Mouse (Mus musculus) limb, embryonic 10.5 days (tissue): Measurements from ENCODE around the gene Med9. TPM values are rescaled to one million over a fixed set of nuclear protein-coding genes. Genes with fewer than 3 reads are reported as not detected.

Source experiments
- DNase-seq: peaks from one replicate; pipeline ENCODE4 v3.0.0-alpha.2; 2017; ENCODE audit warnings: low spot score
- H3K27ac ChIP-seq: fragments of 300-500 bp; sonication (generic); 2 replicates; pipeline ENCODE4 v1.5.1; 2016; ENCODE audit warnings: mild to moderate bottlenecking
- H3K27me3 ChIP-seq: fragments of 300-500 bp; sonication (generic); 2 replicates; pipeline ENCODE4 v1.6.1; 2016; ENCODE audit warnings: low read depth, mild to moderate bottlenecking; ENCODE audit not compliant: poor library complexity, severe bottlenecking
- H3K36me3 ChIP-seq: fragments of 300-500 bp; sonication (generic); 2 replicates; pipeline ENCODE4 v1.6.1; 2016; ENCODE audit warnings: mild to moderate bottlenecking, moderate library complexity
- H3K4me1 ChIP-seq: fragments of 300-500 bp; sonication (generic); 2 replicates; pipeline ENCODE4 v1.6.1; 2016
- H3K4me3 ChIP-seq: fragments of 300-500 bp; sonication (generic); 2 replicates; pipeline ENCODE4 v1.5.1; 2016; ENCODE audit warnings: mild to moderate bottlenecking, moderate library complexity
- H3K9me3 ChIP-seq: fragments of 300-500 bp; sonication (generic); replicated peaks from 2 replicates; pipeline ENCODE4 v1.6.1; 2016; ENCODE audit warnings: mild to moderate bottlenecking
- WGBS: fragments of 180-500 bp; shearing (Covaris S2); methylation state at CpG from one replicate; pipeline ENCODE4 v1.1.7; 2016; 5-methylcytosine and 5-hydroxymethylcytosine counted together
- polyA plus RNA-seq: library from polyadenylated mRNA; unstranded; fragments of >200 nt; fragmentation: Nextera tagmentation; extraction: Ambion mirVana; gene quantifications from 2 replicates; pipeline ENCODE4 v1.2.1, GENCODE M21; 2016

The Med9 gene
- polyA plus RNA-seq: 50.1 and 55.7 TPM in 2 replicates

- 1% methylated on average over 43 of the region's 43 CpGs for WGBS
- H3K27ac ChIP-seq: peak within 1 kb of the TSS; percentile 92
- H3K36me3 ChIP-seq: peaks cover 2% of the 10 kb centered on the region; the same call in 1 of the 2 replicates
- H3K4me1 ChIP-seq: peaks cover 16% of the 10 kb centered on the region
- H3K9me3 ChIP-seq: no peaks in the 10 kb centered on the region
- H3K27me3 ChIP-seq: no peaks in the 10 kb centered on the region
- peak within 1 kb of the TSS; percentile 86 for H3K4me3 ChIP-seq
- DNase-seq: peak; percentile 97
These were observed at the start of gene Med9 for GRCm38 (mm10) chr11:59947752-59948400. Gene Med9, plus strand, starts transcription at chr11:59948206.

GRCm38 (mm10) chr11:59899711-59900685 lies 48.0 kb upstream of the Med9 start:
- WGBS: 52% methylated on average over 13 of the region's 13 CpGs
- Histone ChIP-seq H3K9me3 (no peaks in the 10 kb centered on the region), H3K4me3 (no peak overlapping the region), H3K4me1 (peaks cover 3% of the 10 kb centered on the region; the same call in 1 of the 2 replicates), H3K27ac (no peak overlapping the region), H3K27me3 (no peaks in the 10 kb centered on the region), H3K36me3 (no peaks in the 10 kb centered on the region)
- no peak for DNase-seq

GRCm38 (mm10) chr11:59900995-59901394 lies 47.0 kb upstream of the Med9 start:
- Histone ChIP-seq H3K27ac (no peak overlapping the region), H3K4me3 (no peak overlapping the region), H3K9me3 (no peaks in the 10 kb centered on the region), H3K27me3 (no peaks in the 10 kb centered on the region), H3K36me3 (no peaks in the 10 kb centered on the region), H3K4me1 (peaks cover 3% of the 10 kb centered on the region; the same call in 1 of the 2 replicates)
- no peak for DNase-seq
- 88% methylated on average over 1 of the region's 1 CpGs for WGBS

- Histone ChIP-seq H3K27ac (no peak overlapping the region), H3K27me3 (no peaks in the 10 kb centered on the region)
These were observed 45.8 kb upstream of the Med9 start for GRCm38 (mm10) chr11:59902045-59902726.

GRCm38 (mm10) chr11:59906521-59907123 lies 41.4 kb upstream of the Med9 start:
- no peaks in the 10 kb centered on the region for H3K9me3 ChIP-seq
- WGBS: 87% methylated on average over 6 of the region's 6 CpGs
- H3K4me3 ChIP-seq: no peak overlapping the region
- DNase-seq: no peak
- no peaks in the 10 kb centered on the region for H3K36me3 ChIP-seq
- no peak overlapping the region for H3K27ac ChIP-seq
- H3K4me1 ChIP-seq: no peaks in the 10 kb centered on the region
- H3K27me3 ChIP-seq: no peaks in the 10 kb centered on the region

More at GRCm38 (mm10) chr11:59902045-59902726, 45.8 kb upstream of the Med9 start:
- 77% methylated on average over 8 of the region's 8 CpGs for WGBS
- Histone ChIP-seq H3K4me3 (no peak overlapping the region), H3K4me1 (peaks cover 3% of the 10 kb centered on the region; the same call in 1 of the 2 replicates), H3K9me3 (no peaks in the 10 kb centered on the region), H3K36me3 (no peaks in the 10 kb centered on the region)
- no peak for DNase-seq

GRCm38 (mm10) chr11:59908446-59908845 lies 39.6 kb upstream of the Med9 start:
- Histone ChIP-seq H3K27me3 (no peaks in the 10 kb centered on the region), H3K27ac (no peak overlapping the region), H3K4me1 (no peaks in the 10 kb centered on the region), H3K9me3 (no peaks in the 10 kb centered on the region), H3K36me3 (no peaks in the 10 kb centered on the region), H3K4me3 (no peak overlapping the region)
- DNase-seq: no peak
- 63% methylated on average over 3 of the region's 3 CpGs for WGBS

GRCm38 (mm10) chr11:59910586-59910985 lies 37.4 kb upstream of the Med9 start:
- no peak overlapping the region for H3K27ac ChIP-seq
- no peaks in the 10 kb centered on the region for H3K9me3 ChIP-seq
- no peak overlapping the region for H3K4me3 ChIP-seq
- DNase-seq: no peak
- H3K4me1 ChIP-seq: no peaks in the 10 kb centered on the region
- H3K36me3 ChIP-seq: no peaks in the 10 kb centered on the region
- no peaks in the 10 kb centered on the region for H3K27me3 ChIP-seq

GRCm38 (mm10) chr11:59911523-59911922 lies 36.5 kb upstream of the Med9 start:
- Histone ChIP-seq H3K36me3 (no peaks in the 10 kb centered on the region), H3K27me3 (no peaks in the 10 kb centered on the region), H3K27ac (no peak overlapping the region), H3K4me1 (no peaks in the 10 kb centered on the region), H3K9me3 (no peaks in the 10 kb centered on the region), H3K4me3 (no peak overlapping the region)
- DNase-seq: no peak
- 85% methylated on average over 1 of the region's 1 CpGs for WGBS

- Histone ChIP-seq H3K27me3 (no peaks in the 10 kb centered on the region), H3K4me1 (no peaks in the 10 kb centered on the region), H3K36me3 (no peaks in the 10 kb centered on the region), H3K4me3 (no peak overlapping the region), H3K27ac (no peak overlapping the region), H3K9me3 (no peaks in the 10 kb centered on the region)
- no peak for DNase-seq
- 90% methylated on average over 4 of the region's 4 CpGs for WGBS
These were observed 34.3 kb upstream of the Med9 start for GRCm38 (mm10) chr11:59913702-59914101.

- WGBS: 74% methylated on average over 4 of the region's 4 CpGs
- no peaks in the 10 kb centered on the region for H3K9me3 ChIP-seq
- peaks cover 6% of the 10 kb centered on the region for H3K4me1 ChIP-seq
- DNase-seq: no peak
- H3K36me3 ChIP-seq: no peaks in the 10 kb centered on the region
- no peaks in the 10 kb centered on the region for H3K27me3 ChIP-seq
- no peak overlapping the region for H3K27ac ChIP-seq
- H3K4me3 ChIP-seq: no peak overlapping the region
These were observed 30.0 kb upstream of the Med9 start for GRCm38 (mm10) chr11:59918014-59918413.

- Histone ChIP-seq H3K27ac (no peak overlapping the region), H3K27me3 (no peaks in the 10 kb centered on the region), H3K4me1 (peaks cover 6% of the 10 kb centered on the region), H3K36me3 (no peaks in the 10 kb centered on the region), H3K9me3 (no peaks in the 10 kb centered on the region), H3K4me3 (no peak overlapping the region)
- WGBS: 81% methylated on average over 3 of the region's 3 CpGs
- no peak for DNase-seq
These were observed 28.6 kb upstream of the Med9 start for GRCm38 (mm10) chr11:59919401-59919800.

GRCm38 (mm10) chr11:59920331-59920730 lies 27.7 kb upstream of the Med9 start:
- H3K9me3 ChIP-seq: no peaks in the 10 kb centered on the region
- H3K27me3 ChIP-seq: no peaks in the 10 kb centered on the region
- no peak for DNase-seq
- 74% methylated on average over 5 of the region's 5 CpGs for WGBS
- no peaks in the 10 kb centered on the region for H3K36me3 ChIP-seq
- no peak overlapping the region for H3K4me3 ChIP-seq
- no peak overlapping the region for H3K27ac ChIP-seq
- peaks cover 6% of the 10 kb centered on the region for H3K4me1 ChIP-seq
